Comparison of ENCODE assay signal across 27 mouse cellular contexts in genomic region chrX:50965157-50965556, GRCm38 (mm10). TPM values are rescaled to one million over a fixed set of nuclear protein-coding genes. Genes with fewer than 3 reads are reported as not detected.
"Had no signal": no experiment of that assay in that cellular context is flagged by ENCODE, and none has a peak within 500 bp of the region (broad histone marks: within the 10 kb centered on the region; RNA-seq: fewer than 3 reads in every experiment).

No protein-coding gene starts in this region.

- DNase-seq: gastrocnemius, postnatal 14 days; gastrocnemius, postnatal 36 days; heart, adult 11 months; heart, adult 2 months; heart, postnatal 14 days; heart, postnatal 36 days; kidney, adult 18-20 months; kidney, adult 8-10 months; kidney, postnatal 10 days; kidney, postnatal 25 days; left cerebral cortex, postnatal 4 days had no signal

- H3K36me3 ChIP-seq: heart, embryonic 13.5 days; heart, embryonic 15.5 days; hindbrain, embryonic 13.5 days; hindbrain, embryonic 15.5 days; limb, embryonic 13.5 days; limb, embryonic 15.5 days; liver, embryonic 15.5 days had no signal

- H3K9me3 ChIP-seq: heart, embryonic 13.5 days; heart, embryonic 15.5 days; hindbrain, embryonic 13.5 days; hindbrain, embryonic 15.5 days; limb, embryonic 13.5 days; limb, embryonic 15.5 days; liver, embryonic 15.5 days had no signal

- H3K4me1 ChIP-seq: hindbrain, embryonic 13.5 days; hindbrain, embryonic 15.5 days; limb, embryonic 13.5 days; limb, embryonic 15.5 days; liver, embryonic 15.5 days had no signal

- ATAC-seq: hindbrain, postnatal 0 days; intestine, embryonic 16.5 days had no signal

- H3K27ac ChIP-seq: heart, adult 2 months; heart, embryonic 13.5 days; heart, embryonic 15.5 days; hindbrain, embryonic 13.5 days; hindbrain, embryonic 15.5 days; hindbrain, postnatal 0 days; left cerebral cortex, adult 2 months; limb, embryonic 13.5 days; limb, embryonic 15.5 days; liver, embryonic 15.5 days had no signal

- H3K4me3 ChIP-seq: heart, adult 2 months; heart, embryonic 13.5 days; heart, embryonic 15.5 days; hindbrain, embryonic 13.5 days; hindbrain, embryonic 15.5 days; left cerebral cortex, adult 2 months; limb, embryonic 13.5 days; limb, embryonic 15.5 days; liver, embryonic 15.5 days had no signal

- H3K4me2 ChIP-seq: heart, embryonic 11.5 days; heart, embryonic 13.5 days; heart, embryonic 15.5 days; hindbrain, embryonic 13.5 days; hindbrain, embryonic 15.5 days; limb, embryonic 13.5 days; limb, embryonic 15.5 days; liver, embryonic 15.5 days had no signal

- H3K27me3 ChIP-seq: heart, embryonic 13.5 days; heart, embryonic 15.5 days; hindbrain, embryonic 13.5 days; hindbrain, embryonic 15.5 days; limb, embryonic 15.5 days; liver, embryonic 15.5 days had no signal

- H3K9ac ChIP-seq: heart, embryonic 13.5 days; heart, embryonic 15.5 days; hindbrain, embryonic 13.5 days; hindbrain, embryonic 15.5 days; limb, embryonic 13.5 days; limb, embryonic 15.5 days; liver, embryonic 15.5 days had no signal

RNA-seq across cellular contexts. Expression of gene Frmd7, which starts 22.6 kb away (rescaled TPM):
- total RNA-seq: heart, postnatal 14 days; heart, postnatal 36 days; hematopoietic stem cell, adult 5-6 weeks had no signal
- polyA plus RNA-seq: heart, embryonic 11.5 days; heart, embryonic 13.5 days; heart, postnatal 0 days; hindbrain, embryonic 13.5 days; intestine, embryonic 14.5 days; intestine, embryonic 16.5 days; kidney, embryonic 14.5 days; large intestine, adult 2 months; liver, embryonic 15.5 days had no signal
